Mouse (Mus musculus) liver, postnatal 0 days (tissue): ENCODE data around the gene Slc34a3. TPM values are rescaled to one million over a fixed set of nuclear protein-coding genes. Genes with fewer than 3 reads are reported as not detected.

Source experiments
- ATAC-seq: fragments of 200-750 bp; cut with Nextera tagmentation; 2 replicates; pipeline ENCODE4 v1.8.0; 2017; ENCODE audit warnings: mild to moderate bottlenecking, moderate library complexity
- DNase-seq: peaks from one replicate; pipeline ENCODE4 v3.0.0-alpha.2; 2016
- H3K27ac ChIP-seq: fragments of 300-500 bp; sonication (generic); 2 replicates; pipeline ENCODE4 v1.5.1; 2014; ENCODE audit warnings: antibody characterized with exemption, moderate library complexity, mild to moderate bottlenecking, low read depth
- H3K27me3 ChIP-seq: fragments of 300-500 bp; sonication (generic); 2 replicates; pipeline ENCODE4 v1.6.1; 2014; ENCODE audit warnings: low read length, control low read depth, mixed read lengths; ENCODE audit not compliant: insufficient read depth
- H3K36me3 ChIP-seq: fragments of 300-500 bp; sonication (generic); replicated peaks from 2 replicates; pipeline ENCODE4 v1.6.1; 2014; ENCODE audit warnings: mild to moderate bottlenecking, control low read depth, low read length, moderate library complexity, mixed read lengths; ENCODE audit not compliant: insufficient read depth
- H3K4me1 ChIP-seq: fragments of 300-500 bp; sonication (generic); 2 replicates; pipeline ENCODE4 v1.6.1; 2014; ENCODE audit warnings: antibody characterized with exemption, mild to moderate bottlenecking, control low read depth; ENCODE audit not compliant: insufficient read depth
- H3K4me2 ChIP-seq: fragments of 300-500 bp; sonication (generic); 2 replicates; pipeline ENCODE4 v1.6.1; 2014; ENCODE audit warnings: low read depth, mild to moderate bottlenecking, low read length, moderate library complexity, mixed read lengths
- H3K4me3 ChIP-seq: fragments of 300-500 bp; sonication (generic); 2 replicates; pipeline ENCODE4 v1.5.1; 2014; ENCODE audit warnings: low read depth, low read length
- H3K9ac ChIP-seq: fragments of 300-500 bp; sonication (generic); replicated peaks from 2 replicates; pipeline ENCODE4 v1.6.1; 2014; ENCODE audit warnings: mild to moderate bottlenecking, moderate library complexity
- H3K9me3 ChIP-seq: fragments of 300-500 bp; sonication (generic); 2 replicates; pipeline ENCODE4 v1.6.1; 2016; ENCODE audit warnings: mild to moderate bottlenecking, control low read depth, low read length, mixed read lengths
- CTCF ChIP-seq: sonication (generic); IDR thresholded peaks from 2 replicates; pipeline ENCODE4 v1.5.1; 2016; ENCODE audit warnings: antibody characterized with exemption, low read depth
- EP300 ChIP-seq: IDR thresholded peaks from 2 replicates; pipeline ENCODE4 v1.6.1; 2016; ENCODE audit warnings: antibody characterized with exemption, low read depth, mild to moderate bottlenecking
- WGBS: fragments of 180-500 bp; shearing (Covaris S2); extraction: QIAGEN DNeasy Blood & Tissue Kit; methylation state at CpG from one replicate; pipeline ENCODE4 v1.1.7; 2014; ENCODE audit not compliant: insufficient replicate concordance; 5-methylcytosine and 5-hydroxymethylcytosine counted together
- polyA plus RNA-seq: library from polyadenylated mRNA; unstranded; fragments of >200 nt; fragmentation: Nextera tagmentation; extraction: Ambion mirVana; gene quantifications from 2 replicates; pipeline ENCODE4 v1.2.1, GENCODE M21; 2015

Gene Slc34a3
- not detected in 2 replicates for polyA plus RNA-seq

- DNase-seq: no peak
- Histone ChIP-seq H3K4me1 (peaks cover under 1% of the 10 kb centered on the region; the same call in 1 of the 2 replicates), H3K4me2 (no peak within 1 kb of the TSS)
These were observed at the start of gene Slc34a3 for GRCm38 (mm10) chr2:25234050-25234449. Gene Slc34a3, minus strand, starts transcription at chr2:25234364.

GRCm38 (mm10) chr2:25278928-25279882 is 45.0 kb upstream of the Slc34a3 start:
- DNase-seq: peak; percentile 90
- Histone ChIP-seq H3K27ac (no peak overlapping the region), H3K9ac (no peak overlapping the region), H3K27me3 (no peaks in the 10 kb centered on the region), H3K4me2 (no peak overlapping the region), H3K9me3 (no peaks in the 10 kb centered on the region), H3K4me3 (no peak overlapping the region), H3K36me3 (peaks cover 63% of the 10 kb centered on the region), H3K4me1 (no peaks in the 10 kb centered on the region)
- WGBS: 61% methylated on average over 13 of the region's 13 CpGs
- peak; percentile 75 for ATAC-seq
- TF ChIP-seq EP300 (no peak), CTCF (peak; percentile 92)

More at GRCm38 (mm10) chr2:25234050-25234449, at the start of gene Slc34a3:
- 60% methylated on average over 3 of the region's 3 CpGs for WGBS
- H3K9ac ChIP-seq: no peak within 1 kb of the TSS
- H3K27ac ChIP-seq: no peak within 1 kb of the TSS
- H3K9me3 ChIP-seq: no peaks in the 10 kb centered on the region
- H3K4me3 ChIP-seq: no peak within 1 kb of the TSS
- ATAC-seq: no peak
- no peaks in the 10 kb centered on the region for H3K36me3 ChIP-seq
- TF ChIP-seq CTCF (no peak), EP300 (no peak)
- no peaks in the 10 kb centered on the region for H3K27me3 ChIP-seq

GRCm38 (mm10) chr2:25273010-25273409 is 38.8 kb upstream of the Slc34a3 start:
- Histone ChIP-seq H3K27ac (peak overlapping the region; percentile 52; the same call in 1 of the 2 replicates), H3K36me3 (peaks cover 50% of the 10 kb centered on the region), H3K4me2 (peak overlapping the region; percentile 94), H3K4me1 (peaks cover 22% of the 10 kb centered on the region), H3K27me3 (no peaks in the 10 kb centered on the region), H3K4me3 (peak overlapping the region; percentile 87), H3K9ac (peak overlapping the region; percentile 89), H3K9me3 (no peaks in the 10 kb centered on the region)
- no peak for TF ChIP-seq EP300
- no peak for TF ChIP-seq CTCF
- ATAC-seq (no peak), DNase-seq (no peak)
- WGBS: 32% methylated on average over 16 of the region's 16 CpGs

GRCm38 (mm10) chr2:25272515-25272914 is 38.4 kb upstream of the Slc34a3 start:
- Histone ChIP-seq H3K9ac (peak overlapping the region; percentile 89), H3K9me3 (no peaks in the 10 kb centered on the region), H3K27me3 (no peaks in the 10 kb centered on the region), H3K4me3 (peak overlapping the region; percentile 87), H3K4me2 (peak overlapping the region; percentile 94), H3K4me1 (peaks cover 27% of the 10 kb centered on the region), H3K27ac (peak overlapping the region; percentile 52), H3K36me3 (peaks cover 47% of the 10 kb centered on the region)
- DNase-seq: no peak
- ATAC-seq: peak; percentile 37
- TF ChIP-seq CTCF: no peak
- no peak for TF ChIP-seq EP300
- WGBS: under 1% methylated on average over 29 of the region's 29 CpGs

- Histone ChIP-seq H3K36me3 (peaks cover 44% of the 10 kb centered on the region), H3K4me3 (peak within 1 kb of the TSS; percentile 87), H3K9me3 (no peaks in the 10 kb centered on the region), H3K27ac (peak within 1 kb of the TSS; percentile 84), H3K4me2 (peak within 1 kb of the TSS; percentile 94), H3K27me3 (no peaks in the 10 kb centered on the region), H3K9ac (peak within 1 kb of the TSS; percentile 89), H3K4me1 (peaks cover 32% of the 10 kb centered on the region)
- no peak; the same call in 1 of the 2 replicates for TF ChIP-seq EP300
- peak; percentile 69 for TF ChIP-seq CTCF
- DNase-seq (peak; percentile 100), ATAC-seq (peak; percentile 96)
- under 1% methylated on average over 54 of the region's 55 CpGs for WGBS
These were observed 37.8 kb upstream of the Slc34a3 start, which contains the start of the genes Ssna1 and Anapc2 for GRCm38 (mm10) chr2:25271827-25272511. Gene Ssna1, minus strand, starts transcription at chr2:25272438. Gene Anapc2, plus strand, starts transcription at chr2:25272478.

- H3K4me2 ChIP-seq: no peak overlapping the region
- peaks cover 64% of the 10 kb centered on the region for H3K4me1 ChIP-seq
- DNase-seq (no peak), ATAC-seq (no peak)
- WGBS: 66% methylated on average over 4 of the region's 4 CpGs
- H3K4me3 ChIP-seq: no peak overlapping the region
- no peak overlapping the region for H3K9ac ChIP-seq
- TF ChIP-seq CTCF: no peak
- TF ChIP-seq EP300: no peak
- peak overlapping the region; percentile 84 for H3K27ac ChIP-seq
- H3K27me3 ChIP-seq: no peaks in the 10 kb centered on the region
- no peaks in the 10 kb centered on the region for H3K9me3 ChIP-seq
- H3K36me3 ChIP-seq: peaks cover 19% of the 10 kb centered on the region
These were observed 33.7 kb upstream of the Slc34a3 start for GRCm38 (mm10) chr2:25267746-25268309.
